Mouse (Mus musculus) inflammation-experienced regulatory T-cells (primary cell): ENCODE measurements around the gene Pcdh20. TPM values are rescaled to one million over a fixed set of nuclear protein-coding genes. Genes with fewer than 3 reads are reported as not detected.

ENCODE experiments used
- polyA plus RNA-seq, 2 experiments: library from polyadenylated mRNA; unstranded; fragments of 100-300 nt; shearing (Covaris generic); gene quantifications; one replicate each; pipeline ENCODE4 v1.2.1; 2017

Gene Pcdh20
- not detected for polyA plus RNA-seq

GRCm38 (mm10) chr14:88470495-88471434 is at the start of gene Pcdh20:
Gene Pcdh20 (minus strand): TSS chr14:88471396.

